Mouse (Mus musculus) stomach, embryonic 15.5 days (tissue): ENCODE results near the gene Dera. TPM values are rescaled to one million over a fixed set of nuclear protein-coding genes. Genes with fewer than 3 reads are reported as not detected.
A peak's percentile ranks its signal among the peaks of the same experiment; 100 is the strongest.
"Not testable (repeated sequence)": the region's sequence is repeated elsewhere in the genome, so short reads cannot be mapped to it uniquely, and the experiment has no call there.

Source experiments
- ATAC-seq: fragments of 200-750 bp; cut with Nextera tagmentation; 2 replicates; pipeline ENCODE4 v1.8.0; 2017; ENCODE audit warnings: low read depth, moderate number of reproducible peaks, moderate TSS enrichment; ENCODE audit not compliant: insufficient read depth, low FRiP score
- H3K27ac ChIP-seq: fragments of 300-500 bp; sonication (generic); 2 replicates; pipeline ENCODE4 v1.5.1; 2015; ENCODE audit warnings: mild to moderate bottlenecking, inconsistent platforms
- H3K27me3 ChIP-seq: fragments of 300-500 bp; sonication (generic); replicated peaks from 2 replicates; pipeline ENCODE4 v1.6.1; 2015; ENCODE audit warnings: inconsistent platforms
- H3K36me3 ChIP-seq: fragments of 300-500 bp; sonication (generic); 2 replicates; pipeline ENCODE4 v1.6.1; 2015; ENCODE audit warnings: inconsistent platforms
- H3K4me1 ChIP-seq: fragments of 300-500 bp; sonication (generic); 2 replicates; pipeline ENCODE4 v1.6.1; 2015; ENCODE audit warnings: inconsistent platforms
- H3K4me2 ChIP-seq: fragments of 300-500 bp; sonication (generic); 2 replicates; pipeline ENCODE4 v1.6.1; 2015; ENCODE audit warnings: mild to moderate bottlenecking, inconsistent platforms
- H3K4me3 ChIP-seq: fragments of 300-500 bp; sonication (generic); replicated peaks from 2 replicates; pipeline ENCODE4 v1.5.1; 2015; ENCODE audit warnings: inconsistent platforms
- H3K9ac ChIP-seq: fragments of 300-500 bp; sonication (generic); 2 replicates; pipeline ENCODE4 v1.6.1; 2015; ENCODE audit warnings: inconsistent platforms
- H3K9me3 ChIP-seq: fragments of 300-500 bp; sonication (generic); 2 replicates; pipeline ENCODE4 v1.6.1; 2016; ENCODE audit warnings: inconsistent platforms
- WGBS: fragments of 180-500 bp; shearing (Covaris S2); methylation state at CpG from one replicate; pipeline ENCODE4 v1.1.7; 2015; 5-methylcytosine and 5-hydroxymethylcytosine counted together
- polyA plus RNA-seq: library from polyadenylated mRNA; unstranded; fragments of >200 nt; fragmentation: Nextera tagmentation; extraction: Ambion mirVana; gene quantifications from 2 replicates; pipeline ENCODE4 v1.2.1, GENCODE M21; 2015

Gene Dera
- 62.2 and 72.9 TPM in 2 replicates for polyA plus RNA-seq

GRCm38 (mm10) chr6:137754056-137754856 is at the start of gene Dera:
TSS of gene Dera (plus strand) at chr6:137754546.
- peak within 1 kb of the TSS; percentile 75 for H3K4me3 ChIP-seq
- H3K27me3 ChIP-seq = no peaks in the 10 kb centered on the region
- peak within 1 kb of the TSS; percentile 66 for H3K4me2 ChIP-seq
- WGBS = 13% methylated on average over 26 of the region's 26 CpGs
- H3K27ac ChIP-seq = peak within 1 kb of the TSS; percentile 60; the same call in 1 of the 2 replicates
- ATAC-seq = peak; percentile 94
- 0 out of 2 replicates have a peak, but pooled peaks cover 10% of the 10 kb centered on the region for H3K36me3 ChIP-seq
- H3K9me3 ChIP-seq = no peaks in the 10 kb centered on the region
- H3K9ac ChIP-seq = peak within 1 kb of the TSS; percentile 35; the same call in 1 of the 2 replicates
- H3K4me1 ChIP-seq = 0 out of 2 replicates have a peak, but pooled peaks cover 4% of the 10 kb centered on the region

GRCm38 (mm10) chr6:137706209-137706608 is 48.1 kb upstream of the Dera start:
- Histone ChIP-seq H3K27me3 (no peaks in the 10 kb centered on the region), H3K36me3 (no peaks in the 10 kb centered on the region), H3K4me1 (peaks cover 5% of the 10 kb centered on the region), H3K4me2 (no peak overlapping the region), H3K4me3 (no peak overlapping the region), H3K9me3 (no peaks in the 10 kb centered on the region), H3K9ac (no peak overlapping the region), H3K27ac (no peak overlapping the region)
- no peak for ATAC-seq
- 90% methylated on average over 10 of the region's 10 CpGs for WGBS

GRCm38 (mm10) chr6:137708726-137709405 is 45.5 kb upstream of the Dera start:
- WGBS = 78% methylated on average over 13 of the region's 13 CpGs
- not testable (repeated sequence) for H3K27me3 ChIP-seq, H3K9me3 ChIP-seq, ATAC-seq, H3K27ac ChIP-seq, H3K4me2 ChIP-seq, H3K9ac ChIP-seq, H3K4me3 ChIP-seq, H3K36me3 ChIP-seq, H3K4me1 ChIP-seq

GRCm38 (mm10) chr6:137710179-137711037 is 43.9 kb upstream of the Dera start:
- H3K9me3 ChIP-seq = no peaks in the 10 kb centered on the region
- 60% methylated on average over 14 of the region's 14 CpGs for WGBS
- H3K27me3 ChIP-seq = no peaks in the 10 kb centered on the region
- H3K4me2 ChIP-seq = no peak overlapping the region
- no peak overlapping the region for H3K27ac ChIP-seq
- ATAC-seq = no peak
- no peak overlapping the region for H3K9ac ChIP-seq
- H3K4me1 ChIP-seq = no peaks in the 10 kb centered on the region
- no peak overlapping the region for H3K4me3 ChIP-seq
- no peaks in the 10 kb centered on the region for H3K36me3 ChIP-seq

GRCm38 (mm10) chr6:137712654-137713309 is 41.6 kb upstream of the Dera start:
- no peak overlapping the region for H3K4me2 ChIP-seq
- WGBS = 64% methylated on average over 7 of the region's 7 CpGs
- H3K9ac ChIP-seq = no peak overlapping the region
- H3K9me3 ChIP-seq = no peaks in the 10 kb centered on the region
- H3K4me1 ChIP-seq = no peaks in the 10 kb centered on the region
- H3K36me3 ChIP-seq = no peaks in the 10 kb centered on the region
- no peak overlapping the region for H3K27ac ChIP-seq
- H3K4me3 ChIP-seq = no peak overlapping the region
- ATAC-seq = no peak
- H3K27me3 ChIP-seq = no peaks in the 10 kb centered on the region

- 86% methylated on average over 3 of the region's 3 CpGs for WGBS
- H3K4me2 ChIP-seq = no peak overlapping the region
- H3K36me3 ChIP-seq = no peaks in the 10 kb centered on the region
- no peak overlapping the region for H3K4me3 ChIP-seq
- no peak overlapping the region for H3K27ac ChIP-seq
- no peaks in the 10 kb centered on the region for H3K27me3 ChIP-seq
- no peak for ATAC-seq
- no peaks in the 10 kb centered on the region for H3K4me1 ChIP-seq
- H3K9me3 ChIP-seq = no peaks in the 10 kb centered on the region
- no peak overlapping the region for H3K9ac ChIP-seq
These were observed 41.1 kb upstream of the Dera start for GRCm38 (mm10) chr6:137713310-137713664.

- H3K27me3 ChIP-seq = no peaks in the 10 kb centered on the region
- no peak overlapping the region for H3K4me2 ChIP-seq
- ATAC-seq = peak; percentile 35; the same call in 1 of the 2 replicates
- WGBS = 33% methylated on average over 5 of the region's 5 CpGs
- no peak overlapping the region for H3K27ac ChIP-seq
- H3K4me3 ChIP-seq = no peak overlapping the region
- no peak overlapping the region for H3K9ac ChIP-seq
- H3K9me3 ChIP-seq = no peaks in the 10 kb centered on the region
- no peaks in the 10 kb centered on the region for H3K36me3 ChIP-seq
- no peaks in the 10 kb centered on the region for H3K4me1 ChIP-seq
These were observed 37.5 kb upstream of the Dera start for GRCm38 (mm10) chr6:137716802-137717201.

GRCm38 (mm10) chr6:137722220-137722931 is 32.0 kb upstream of the Dera start:
- Histone ChIP-seq H3K4me3 (no peak overlapping the region), H3K9ac (no peak overlapping the region), H3K9me3 (no peaks in the 10 kb centered on the region), H3K4me1 (no peaks in the 10 kb centered on the region), H3K36me3 (no peaks in the 10 kb centered on the region), H3K27ac (no peak overlapping the region), H3K4me2 (no peak overlapping the region), H3K27me3 (no peaks in the 10 kb centered on the region)
- 76% methylated on average over 15 of the region's 15 CpGs for WGBS
- ATAC-seq = no peak

- no peaks in the 10 kb centered on the region for H3K27me3 ChIP-seq
- no peak overlapping the region for H3K4me3 ChIP-seq
- no peak overlapping the region for H3K27ac ChIP-seq
- no peaks in the 10 kb centered on the region for H3K36me3 ChIP-seq
- no peaks in the 10 kb centered on the region for H3K4me1 ChIP-seq
- no peak overlapping the region for H3K4me2 ChIP-seq
- 4% methylated on average over 4 of the region's 4 CpGs for WGBS
- no peaks in the 10 kb centered on the region for H3K9me3 ChIP-seq
- no peak overlapping the region for H3K9ac ChIP-seq
- ATAC-seq = no peak
These were observed 30.4 kb upstream of the Dera start for GRCm38 (mm10) chr6:137723898-137724297.

- peak overlapping the region; percentile 72 for H3K4me3 ChIP-seq
- H3K27me3 ChIP-seq = no peaks in the 10 kb centered on the region
- H3K27ac ChIP-seq = peak overlapping the region; percentile 51; the same call in 1 of the 2 replicates
- H3K9ac ChIP-seq = peak overlapping the region; percentile 41; the same call in 1 of the 2 replicates
- peaks cover 8% of the 10 kb centered on the region for H3K4me1 ChIP-seq
- no peaks in the 10 kb centered on the region for H3K36me3 ChIP-seq
- H3K4me2 ChIP-seq = peak overlapping the region; percentile 81
- ATAC-seq = no peak
- 3% methylated on average over 7 of the region's 7 CpGs for WGBS
- H3K9me3 ChIP-seq = no peaks in the 10 kb centered on the region
These were observed 19.9 kb upstream of the Dera start for GRCm38 (mm10) chr6:137734460-137734845.
